Mouse (Mus musculus) liver, adult 2 months (tissue): Measurements from ENCODE around the gene Pbxip1.

Experiments used
- CTCF ChIP-seq: fragments of 200-500 bp; IDR thresholded peaks from 2 replicates; pipeline ENCODE4 v1.5.1; 2011; ENCODE audit warnings: low read depth, low read length, control low read depth
- POLR2A ChIP-seq: fragments of 200-500 bp; IDR thresholded peaks from 2 replicates; pipeline ENCODE4 v1.6.1; 2011; ENCODE audit warnings: low read length, control low read depth; ENCODE audit not compliant: insufficient read depth; ENCODE audit errors: extremely low read depth

DNA sequence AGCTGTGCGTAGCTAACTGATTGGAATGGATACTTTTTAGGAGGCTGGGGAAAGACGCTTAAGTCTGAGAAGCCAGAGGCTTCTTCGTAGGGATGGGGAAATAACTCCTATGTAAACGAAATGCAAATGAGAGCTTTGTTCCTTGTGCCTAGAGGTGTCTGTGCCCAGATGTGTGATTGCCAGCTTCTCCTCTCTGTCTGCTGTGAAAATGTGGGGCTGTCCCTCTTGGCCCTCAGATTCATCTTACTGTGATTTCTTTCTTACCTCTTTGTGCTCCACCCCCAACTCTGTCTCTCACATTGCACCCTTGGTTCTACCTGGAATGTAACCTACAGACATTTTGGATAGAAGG, 39.9 kb upstream of the Pbxip1 start:
- no peak for TF ChIP-seq CTCF
- TF ChIP-seq POLR2A, result no peak
